Mouse (Mus musculus): ENCODE measurements at regions not wholly inside any gene's neighbourhood (a gene's known extent, or its start where the extent isn't known, plus 50 kb on each side); places are given as distances from the start of the nearest gene placed in this dataset.
A peak's percentile ranks its signal among the peaks of the same experiment; 100 is the strongest.

DNA sequence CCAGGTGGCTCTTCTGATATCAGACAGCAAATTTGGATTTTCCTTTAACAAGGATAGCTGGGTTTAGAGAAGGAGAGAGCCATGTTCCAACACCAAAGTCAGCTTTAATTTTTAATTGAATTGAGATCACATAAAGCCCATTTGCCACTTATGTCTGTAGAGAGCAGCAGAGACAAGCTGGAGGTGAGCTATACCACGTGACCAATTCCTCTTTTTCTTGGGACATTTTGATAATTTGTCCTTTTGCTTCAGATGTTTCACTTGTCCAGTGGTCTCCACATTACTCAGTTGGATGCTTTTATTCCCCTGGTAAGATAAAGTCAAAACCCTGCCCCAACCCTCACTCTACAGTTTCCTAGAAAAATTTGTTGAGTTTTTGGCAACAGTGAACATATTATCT is 248.6 kb upstream of the Ndst4 start:
- no peak for DNase-seq (ENCODE audit: inconsistent ontology term)

DNA sequence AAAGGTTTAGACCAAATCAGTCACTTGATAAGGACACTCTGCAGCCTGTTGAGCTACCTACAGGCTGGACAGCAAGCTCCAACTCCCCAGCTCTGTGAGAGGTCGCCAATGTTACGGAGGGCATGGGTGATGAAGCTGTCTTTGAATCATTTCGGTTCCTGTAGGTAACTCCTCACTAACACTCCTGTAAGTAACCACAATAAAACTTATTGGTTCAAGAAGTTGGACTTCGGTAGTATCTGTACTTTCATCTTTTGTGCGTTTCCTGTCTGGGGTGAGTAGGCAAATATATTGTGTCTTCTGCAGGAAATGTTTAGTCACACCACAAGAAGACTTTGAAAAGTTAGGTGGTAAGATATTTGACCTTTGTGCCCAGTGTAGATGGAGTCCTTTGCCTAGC is 244.1 kb upstream of the Ndst4 start:
- no peak for DNase-seq (ENCODE audit: inconsistent ontology term)

DNA sequence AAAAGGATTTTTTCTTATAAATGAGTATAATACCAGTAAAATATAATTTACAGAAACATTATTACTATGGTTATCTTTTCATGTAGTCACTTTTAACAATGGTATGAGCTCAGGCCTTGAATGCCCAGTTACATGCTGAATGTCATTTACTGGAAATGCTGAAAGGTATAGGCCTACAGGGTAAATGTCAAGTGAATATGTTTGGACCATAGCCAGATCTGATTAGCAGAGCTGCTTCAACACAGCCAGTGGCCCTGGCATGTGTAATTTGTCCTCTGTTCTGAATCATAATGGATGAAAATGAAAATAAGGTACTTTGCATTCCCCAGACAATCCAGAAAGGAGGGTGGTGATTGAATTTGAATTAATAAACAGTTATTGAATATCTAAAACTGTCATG is 213.3 kb upstream of the Ndst4 start:
- no peak for DNase-seq (ENCODE audit: inconsistent ontology term)

DNA sequence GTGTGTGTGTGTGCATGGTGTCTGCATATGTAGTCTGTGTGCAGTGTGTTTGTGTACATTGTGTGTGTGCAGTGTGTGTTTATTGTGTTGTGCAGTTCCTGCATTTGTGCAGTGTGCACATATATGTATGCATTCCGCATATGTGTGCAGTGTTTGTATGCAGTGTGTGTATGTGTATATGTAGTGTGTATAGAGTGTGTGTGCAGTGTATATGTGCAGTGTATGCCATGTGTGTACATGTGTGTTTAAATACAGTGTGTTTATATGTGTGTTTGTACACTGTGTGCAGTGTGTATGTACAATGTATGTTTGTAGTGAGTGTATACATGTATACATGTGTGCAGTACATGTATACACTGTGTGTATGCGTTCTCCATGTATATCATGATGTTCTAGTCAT is 183.0 kb upstream of the Ndst4 start:
- no peak for DNase-seq (ENCODE audit: inconsistent ontology term)

DNA sequence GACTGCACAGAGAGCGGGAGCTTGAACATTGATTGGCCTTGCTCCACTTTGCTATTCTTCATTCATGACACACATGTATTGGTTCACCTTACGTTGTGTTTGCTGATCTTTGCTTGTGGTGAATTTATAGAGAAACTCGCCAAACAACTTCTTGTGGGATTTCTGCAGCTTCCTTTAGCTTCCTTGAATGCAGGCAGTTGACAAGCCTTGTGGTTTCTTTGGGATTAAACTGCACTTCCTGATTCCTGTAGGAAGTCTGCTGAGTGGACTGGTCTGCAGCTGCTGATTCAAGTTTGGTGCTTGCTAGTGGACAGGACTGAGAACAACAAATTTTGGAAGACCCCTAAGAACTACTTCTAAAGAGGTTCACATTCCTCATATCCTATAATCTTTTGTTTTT is 152.8 kb upstream of the Ndst4 start:
- DNase-seq (ENCODE audit: inconsistent ontology term) = no peak

DNA sequence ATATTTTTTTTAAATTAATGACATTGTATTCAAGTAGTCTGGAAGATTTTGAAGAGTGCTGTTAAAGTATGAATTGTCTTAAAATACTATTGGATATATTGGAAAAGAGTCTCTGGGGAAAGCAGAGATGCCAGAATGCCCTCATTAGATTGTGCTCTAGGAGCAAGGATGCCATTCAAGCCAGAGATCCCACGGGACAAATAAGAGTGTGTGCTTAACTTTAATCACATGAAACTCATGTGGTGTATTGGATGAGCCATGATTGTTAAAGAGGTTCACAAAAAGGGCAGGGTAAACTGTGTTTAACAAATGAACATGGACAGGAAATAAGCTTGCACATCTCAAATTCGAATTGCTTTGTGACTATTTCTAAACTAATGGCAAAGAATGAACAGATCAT is 143.0 kb upstream of the Ndst4 start:
- DNase-seq (ENCODE audit: inconsistent ontology term) = no peak

DNA sequence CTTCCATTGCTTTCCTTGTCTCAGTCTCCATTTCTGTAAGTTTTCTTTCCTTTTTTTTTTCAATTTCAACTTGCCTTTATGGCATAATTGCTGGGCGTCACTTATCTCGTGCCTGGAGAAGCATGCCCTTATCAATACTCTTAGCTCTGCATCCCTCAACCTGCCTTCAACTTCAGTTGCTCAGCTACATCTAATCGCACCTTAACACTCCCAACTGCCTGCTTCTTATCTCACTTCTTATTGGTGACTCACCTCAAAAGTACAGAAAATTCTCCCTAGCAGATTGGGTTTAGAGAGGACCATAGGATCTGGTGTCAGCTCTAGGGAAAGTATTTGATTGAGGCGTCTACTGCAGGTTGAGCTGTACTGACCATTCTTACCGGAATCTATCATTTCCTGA is 133.2 kb upstream of the Ndst4 start:
- DNase-seq (ENCODE audit: inconsistent ontology term) = no peak

DNA sequence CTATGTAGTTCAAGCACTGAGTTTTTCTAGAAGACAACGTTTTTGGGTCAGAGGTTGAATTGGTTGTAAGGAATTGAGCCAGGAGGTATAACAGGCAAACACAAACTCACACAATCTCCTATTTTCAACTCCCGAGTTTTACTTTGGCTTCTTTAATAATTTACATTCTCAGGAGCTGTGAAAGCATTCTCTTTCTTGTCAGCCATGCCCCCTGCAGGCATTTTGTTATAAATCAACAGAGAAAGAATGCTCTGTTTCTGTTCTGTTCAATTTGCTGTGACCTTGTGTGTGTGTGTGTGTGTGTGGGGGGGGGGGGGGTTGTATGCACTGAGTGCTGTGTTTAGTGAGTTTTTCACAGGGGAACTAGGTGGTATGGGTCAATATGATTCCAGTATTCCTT is 132.7 kb upstream of the Ndst4 start:
- DNase-seq (ENCODE audit: inconsistent ontology term) = peak; percentile 7

DNA sequence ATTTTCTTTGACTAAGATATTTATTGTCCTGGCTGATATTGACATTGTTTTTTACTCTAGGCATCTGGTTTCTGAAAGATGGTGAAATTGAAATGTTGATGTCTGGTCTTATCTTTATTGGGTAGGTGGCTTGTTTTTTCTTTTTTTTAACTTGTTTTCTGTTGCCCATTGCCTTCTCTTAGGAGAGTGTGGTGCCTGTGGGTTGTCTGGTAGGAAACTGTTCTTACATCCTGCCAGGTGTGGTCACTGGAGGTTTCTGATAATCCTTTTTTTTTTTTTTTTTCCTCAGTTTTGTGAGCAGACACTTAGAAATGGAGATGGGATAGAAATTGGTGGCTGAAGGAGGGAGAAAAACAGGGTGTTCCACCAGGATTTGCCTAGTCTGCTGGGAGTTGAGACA is 125.3 kb upstream of the Ndst4 start:
- DNase-seq (ENCODE audit: inconsistent ontology term) = no peak

DNA sequence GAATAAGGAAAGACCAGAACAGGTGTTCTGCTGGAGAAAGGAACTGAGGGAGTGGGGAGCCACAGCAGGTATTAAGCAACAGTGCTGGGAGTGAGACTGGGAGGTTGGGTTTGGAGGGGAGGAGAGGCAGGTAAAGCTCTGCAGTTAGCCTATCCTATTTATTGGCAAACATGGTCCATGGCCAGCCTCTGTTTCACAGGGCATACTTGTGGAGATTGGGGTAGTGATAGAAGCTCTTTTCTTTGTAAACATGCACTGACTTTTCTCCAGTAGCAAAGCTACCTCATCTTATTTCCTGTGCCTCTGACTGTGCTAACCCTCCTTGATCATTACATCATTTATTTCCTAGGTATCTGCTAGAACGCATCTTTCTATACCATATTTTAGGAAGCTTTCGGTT is 124.9 kb upstream of the Ndst4 start:
- DNase-seq (ENCODE audit: inconsistent ontology term) = no peak

DNA sequence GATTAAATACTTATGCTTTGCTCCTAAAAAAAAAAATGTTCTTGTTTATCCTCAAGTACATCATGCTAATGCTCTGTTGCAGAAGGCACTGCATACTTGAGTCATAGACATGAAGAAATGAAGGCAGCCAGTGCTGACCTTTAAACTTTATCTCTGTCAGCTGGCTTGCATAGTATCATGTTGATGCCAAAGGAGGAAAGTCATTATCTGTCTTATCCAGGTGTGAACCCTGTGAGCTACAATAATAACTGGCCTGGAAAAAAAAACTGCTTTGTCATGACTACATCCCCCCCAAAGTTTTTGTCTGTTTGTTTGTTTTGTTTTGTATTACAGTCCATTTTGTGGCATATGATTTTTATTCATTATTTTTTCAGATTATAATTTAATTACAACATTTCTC is 124.3 kb upstream of the Ndst4 start:
- DNase-seq (ENCODE audit: inconsistent ontology term) = no peak

DNA sequence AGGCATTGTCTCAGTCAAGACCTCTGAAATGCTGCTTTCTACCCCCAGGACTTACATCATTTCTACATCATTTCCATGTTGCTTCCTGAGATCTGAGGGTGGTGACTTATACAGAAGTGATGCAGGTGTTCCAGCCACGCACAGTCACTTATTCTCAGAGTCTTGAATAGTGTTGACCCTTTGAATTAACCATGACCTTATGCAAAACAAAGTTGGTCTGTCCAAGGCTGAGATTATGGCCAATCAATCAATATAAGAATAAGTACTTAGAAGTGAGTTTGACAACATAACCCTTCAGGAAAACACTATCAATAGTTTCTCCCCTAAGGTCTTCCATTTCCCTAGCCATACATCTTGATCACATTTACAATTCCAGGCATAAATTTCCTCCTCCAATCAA is 115.3 kb upstream of the Ndst4 start:
- DNase-seq (ENCODE audit: inconsistent ontology term) = no peak

DNA sequence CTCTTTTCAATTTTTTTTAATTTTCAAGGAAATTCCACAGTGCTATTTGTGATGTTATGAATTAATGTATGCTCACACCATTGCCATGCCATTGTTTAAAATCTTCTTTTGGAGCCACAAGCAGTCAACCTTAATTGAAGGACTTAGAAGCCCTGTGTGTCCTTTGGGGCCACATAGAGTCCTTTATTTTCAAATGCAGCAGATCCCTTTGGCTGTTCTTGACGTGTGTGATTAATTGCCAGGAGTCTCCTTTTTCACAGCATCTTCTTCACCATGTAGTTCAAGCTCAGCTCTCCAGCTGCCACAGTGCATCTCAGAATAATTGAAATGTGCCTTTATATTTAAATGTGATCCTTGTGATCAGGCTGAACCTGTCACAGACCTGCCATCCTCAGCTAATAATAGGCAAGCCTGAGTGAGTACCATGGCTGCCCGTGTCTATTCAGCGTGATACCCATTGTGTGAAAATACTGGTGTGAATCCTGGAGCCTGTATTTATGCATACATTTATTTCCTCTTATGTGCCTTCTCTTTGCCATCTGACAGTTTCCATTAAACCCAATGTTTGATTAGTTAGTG is 114.4 kb upstream of the Ndst4 start:
- no peak for DNase-seq (ENCODE audit: inconsistent ontology term)

DNA sequence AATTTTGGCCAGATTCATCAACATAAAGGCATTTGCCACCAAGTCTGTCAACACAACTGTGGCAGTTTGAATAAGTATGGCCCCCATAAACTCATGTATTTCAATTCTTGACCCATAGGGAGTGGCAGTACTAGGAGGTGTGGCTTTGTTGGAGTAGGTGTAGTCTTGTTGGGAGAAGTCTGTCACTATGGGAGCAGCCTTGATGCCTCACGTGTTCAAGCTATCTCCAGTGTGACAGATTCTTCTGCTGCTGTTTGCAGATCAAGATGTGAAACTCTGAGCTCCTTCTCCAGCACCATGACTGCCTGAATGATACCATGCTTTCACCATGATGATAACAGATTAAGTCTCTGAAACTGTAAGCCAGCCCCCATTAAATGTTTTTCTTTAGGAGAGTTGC is 97.2 kb upstream of the Ndst4 start:
- no peak for DNase-seq (ENCODE audit: inconsistent ontology term)

DNA sequence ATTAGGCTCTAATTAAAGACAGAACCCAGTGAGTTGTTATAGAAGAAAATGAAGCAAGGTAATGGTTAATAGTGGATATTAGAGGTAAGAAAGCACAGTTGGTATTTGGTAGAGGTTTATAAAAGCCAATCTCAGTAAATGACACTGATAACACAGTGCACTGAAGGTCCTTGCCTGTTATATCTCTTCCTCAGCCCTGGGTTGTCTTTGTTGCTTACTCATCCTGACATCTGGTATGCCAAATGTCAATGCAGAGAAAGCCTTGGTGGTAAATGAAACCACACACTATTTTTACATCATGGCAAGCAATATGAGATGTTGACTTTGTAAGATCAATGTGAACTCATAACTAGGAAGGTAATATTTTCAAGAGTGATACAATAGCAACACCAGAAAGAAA is 76.8 kb upstream of the Ndst4 start:
- no peak for DNase-seq (ENCODE audit: inconsistent ontology term)

DNA sequence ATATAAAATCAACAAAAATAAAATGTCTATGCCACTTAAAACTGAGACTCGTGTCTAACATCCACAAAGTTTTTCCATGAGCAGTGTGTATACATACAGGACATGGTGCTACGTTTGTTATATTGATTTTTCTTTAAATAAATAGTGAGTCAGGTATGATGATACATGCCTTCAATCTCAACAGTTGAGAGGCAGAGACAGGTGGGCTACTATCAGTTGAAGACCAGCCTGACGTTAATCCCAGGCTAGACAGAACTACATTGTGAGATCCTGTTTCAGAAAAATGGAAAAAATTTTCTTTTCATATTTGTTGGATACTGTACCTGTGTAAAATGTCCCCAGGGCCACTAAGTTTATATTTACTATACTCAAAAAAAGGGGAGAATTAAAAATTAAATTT is 66.5 kb upstream of the Ndst4 start:
- no peak for DNase-seq (ENCODE audit: inconsistent ontology term)

DNA sequence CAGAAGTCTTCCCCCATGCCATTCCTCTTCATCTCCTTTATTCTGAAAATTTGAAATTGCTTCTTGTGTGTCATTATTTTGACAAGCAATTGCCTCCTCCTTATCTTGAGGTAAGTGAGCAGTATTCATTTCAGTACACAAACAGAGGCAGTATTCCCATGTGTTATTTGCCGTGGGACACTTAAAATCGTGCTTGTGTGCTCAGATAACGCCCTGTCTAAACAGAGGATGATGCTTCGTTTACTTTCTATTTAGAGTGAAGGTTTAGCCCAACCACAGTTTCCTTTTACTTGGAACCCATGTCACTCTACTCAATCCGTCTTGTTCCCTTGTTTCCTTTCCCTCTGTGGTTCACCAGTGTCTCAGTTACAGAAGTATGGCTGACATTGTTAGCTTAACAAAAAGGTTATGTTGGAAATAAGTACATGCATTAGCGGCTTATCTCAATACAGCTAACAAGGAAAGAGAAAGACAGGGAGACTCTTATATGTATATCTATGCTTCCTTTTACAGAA is 65.6 kb upstream of the Ndst4 start:
- DNase-seq (ENCODE audit: inconsistent ontology term) = no peak

Measured in Muller cell, postnatal 12 days (primary cell).